In genomic region chr8:104022691-104023509, GRCm38 (mm10) we compare ENCODE assay signal across 8 mouse cellular contexts.
DNase-seq lines count a peak whose midpoint lies in the region; ATAC-seq lines count a peak whose summit lies in the region.

No protein-coding gene starts in this region.

- no peaks in the 10 kb centered on the region for H3K9me3 ChIP-seq in hindbrain, embryonic 12.5 days (replicated peaks)
- H3K9me3 ChIP-seq in hindbrain, embryonic 14.5 days (ENCODE audit: control insufficient read depth, low read length), result no peaks in the 10 kb centered on the region
- H3K9me3 ChIP-seq in embryonic facial prominence, embryonic 13.5 days, result no peaks in the 10 kb centered on the region
- no peaks in the 10 kb centered on the region for H3K9me3 ChIP-seq in heart, embryonic 14.5 days (ENCODE audit: control insufficient read depth, low read length)
- no peaks in the 10 kb centered on the region for H3K9me3 ChIP-seq in lung, embryonic 16.5 days (ENCODE audit: control insufficient read depth, low read length)
- no peaks in the 10 kb centered on the region for H3K9me3 ChIP-seq in forebrain, embryonic 13.5 days (replicated peaks)

- no peak for ATAC-seq in hindbrain, embryonic 12.5 days (ENCODE audit: low FRiP score)
- ATAC-seq in hindbrain, embryonic 14.5 days (ENCODE audit: low FRiP score), result no peak
- peak; percentile 91 for ATAC-seq in embryonic facial prominence, embryonic 13.5 days (ENCODE audit: insufficient number of reproducible peaks, insufficient read depth, low FRiP score, low TSS enrichment, low read depth)
- peak; percentile 32; the same call in 1 of the 2 replicates for ATAC-seq in heart, embryonic 14.5 days (ENCODE audit: insufficient number of reproducible peaks, insufficient read depth, low FRiP score, low read depth)
- peak; percentile 84 for ATAC-seq in lung, embryonic 16.5 days (ENCODE audit: low read depth)
- no peak for ATAC-seq in forebrain, embryonic 13.5 days

- H3K4me2 ChIP-seq in hindbrain, embryonic 12.5 days (replicated peaks), result no peak overlapping the region
- no peak overlapping the region for H3K4me2 ChIP-seq in hindbrain, embryonic 14.5 days (replicated peaks)
- H3K4me2 ChIP-seq in embryonic facial prominence, embryonic 13.5 days, result 0 out of 2 replicates have a peak overlapping the region, but pooled peaks have one; percentile 9
- H3K4me2 ChIP-seq in heart, embryonic 14.5 days (ENCODE audit: low read length), result no peak overlapping the region
- H3K4me2 ChIP-seq in lung, embryonic 16.5 days (ENCODE audit: low read depth, low read length), result no peak overlapping the region
- no peak overlapping the region for H3K4me2 ChIP-seq in forebrain, embryonic 13.5 days

- H3K4me3 ChIP-seq in hindbrain, embryonic 12.5 days, result no peak overlapping the region
- H3K4me3 ChIP-seq in hindbrain, embryonic 14.5 days (replicated peaks; ENCODE audit: low read length), result no peak overlapping the region
- H3K4me3 ChIP-seq in embryonic facial prominence, embryonic 13.5 days, result no peak overlapping the region
- H3K4me3 ChIP-seq in heart, embryonic 14.5 days (ENCODE audit: control insufficient read depth in 1 of 2, insufficient read depth in 1 of 2, low read depth in 1 of 2, low read length in 2 of 2), result no peak overlapping the region
- H3K4me3 ChIP-seq in lung, embryonic 16.5 days (ENCODE audit: low read length), result no peak overlapping the region
- H3K4me3 ChIP-seq in forebrain, embryonic 13.5 days, result no peak overlapping the region

- no peak for DNase-seq in hindbrain, embryonic 14.5 days (ENCODE audit: low spot score)
- DNase-seq in adrenal gland, adult 2 months, result no peak
- DNase-seq in adrenal gland, postnatal 10 days, result no peak

- H3K4me1 ChIP-seq in hindbrain, embryonic 12.5 days, result no peaks in the 10 kb centered on the region
- H3K4me1 ChIP-seq in hindbrain, embryonic 14.5 days (replicated peaks; ENCODE audit: control insufficient read depth, insufficient read depth, low read length), result no peaks in the 10 kb centered on the region
- peaks cover 51% of the 10 kb centered on the region for H3K4me1 ChIP-seq in embryonic facial prominence, embryonic 13.5 days
- H3K4me1 ChIP-seq in heart, embryonic 14.5 days (ENCODE audit: control insufficient read depth in 2 of 2, insufficient read depth in 2 of 2, low read length in 2 of 2), result peaks cover 7 to 8% of the 10 kb centered on the region in 2 experiments; a peak in 1 of 4 replicates
- H3K4me1 ChIP-seq in lung, embryonic 16.5 days (replicated peaks; ENCODE audit: control insufficient read depth, insufficient read depth, low read length), result peaks cover 5% of the 10 kb centered on the region; the same call in 1 of the 2 replicates
- H3K4me1 ChIP-seq in forebrain, embryonic 13.5 days, result no peaks in the 10 kb centered on the region

- no peak overlapping the region for H3K9ac ChIP-seq in hindbrain, embryonic 12.5 days
- no peak overlapping the region for H3K9ac ChIP-seq in hindbrain, embryonic 14.5 days
- H3K9ac ChIP-seq in embryonic facial prominence, embryonic 13.5 days, result peak overlapping the region; percentile 46; the same call in 1 of the 2 replicates
- no peak overlapping the region for H3K9ac ChIP-seq in heart, embryonic 14.5 days (ENCODE audit: low read length)
- H3K9ac ChIP-seq in lung, embryonic 16.5 days (ENCODE audit: low read length), result no peak overlapping the region
- H3K9ac ChIP-seq in forebrain, embryonic 13.5 days, result no peak overlapping the region

- H3K27me3 ChIP-seq in hindbrain, embryonic 12.5 days, result no peaks in the 10 kb centered on the region
- H3K27me3 ChIP-seq in hindbrain, embryonic 14.5 days (ENCODE audit: control insufficient read depth, insufficient read depth, low read length), result no peaks in the 10 kb centered on the region
- no peaks in the 10 kb centered on the region for H3K27me3 ChIP-seq in embryonic facial prominence, embryonic 13.5 days
- H3K27me3 ChIP-seq in heart, embryonic 14.5 days (ENCODE audit: control insufficient read depth, insufficient read depth, low read length), result no peaks in the 10 kb centered on the region
- H3K27me3 ChIP-seq in lung, embryonic 16.5 days (ENCODE audit: control insufficient read depth, insufficient read depth, low read depth, low read length), result no peaks in the 10 kb centered on the region
- H3K27me3 ChIP-seq in forebrain, embryonic 13.5 days, result no peaks in the 10 kb centered on the region

- WGBS in hindbrain, embryonic 12.5 days, result 58% methylated on average over 9 of the region's 9 CpGs
- 64% methylated on average over 9 of the region's 9 CpGs for WGBS in hindbrain, embryonic 14.5 days
- WGBS in embryonic facial prominence, embryonic 13.5 days, result 22% methylated on average over 9 of the region's 9 CpGs
- 45% methylated on average over 9 of the region's 9 CpGs for WGBS in heart, embryonic 14.5 days
- WGBS in lung, embryonic 16.5 days, result 33% methylated on average over 9 of the region's 9 CpGs
- 70% methylated on average over 9 of the region's 9 CpGs for WGBS in forebrain, embryonic 13.5 days

- H3K36me3 ChIP-seq in hindbrain, embryonic 12.5 days, result no peaks in the 10 kb centered on the region
- no peaks in the 10 kb centered on the region for H3K36me3 ChIP-seq in hindbrain, embryonic 14.5 days (replicated peaks; ENCODE audit: control insufficient read depth, insufficient read depth)
- H3K36me3 ChIP-seq in embryonic facial prominence, embryonic 13.5 days, result no peaks in the 10 kb centered on the region
- H3K36me3 ChIP-seq in heart, embryonic 14.5 days (ENCODE audit: control insufficient read depth, insufficient read depth, low read length), result no peaks in the 10 kb centered on the region
- no peaks in the 10 kb centered on the region for H3K36me3 ChIP-seq in lung, embryonic 16.5 days (ENCODE audit: control insufficient read depth, insufficient read depth, low read length)
- no peaks in the 10 kb centered on the region for H3K36me3 ChIP-seq in forebrain, embryonic 13.5 days (ENCODE audit: poor library complexity, severe bottlenecking)

- H3K27ac ChIP-seq in hindbrain, embryonic 12.5 days, result peak overlapping the region; percentile 35; the same call in 1 of the 2 replicates
- no peak overlapping the region for H3K27ac ChIP-seq in hindbrain, embryonic 14.5 days
- H3K27ac ChIP-seq in embryonic facial prominence, embryonic 13.5 days, result peak overlapping the region; percentile 95
- peak overlapping the region; percentile 42 to 46; a peak in 3 of 4 replicates for H3K27ac ChIP-seq in heart, embryonic 14.5 days (replicated peaks in 1 of 2; ENCODE audit: control insufficient read depth in 1 of 2, insufficient read depth in 1 of 2, low read depth in 2 of 2, low read length in 2 of 2)
- H3K27ac ChIP-seq in lung, embryonic 16.5 days (ENCODE audit: low read length), result peak overlapping the region; percentile 77
- H3K27ac ChIP-seq in forebrain, embryonic 13.5 days, result no peak overlapping the region

Comparison
In these comparisons a context has a peak if more than half of its experiments do, and no peak if none do; other contexts are left out.
1. H3K27ac ChIP-seq: peak in hindbrain, embryonic 12.5 days (single experiment), embryonic facial prominence, embryonic 13.5 days (single experiment), heart, embryonic 14.5 days (2 of 2) and lung, embryonic 16.5 days (single experiment); none in hindbrain, embryonic 14.5 days (single experiment) and forebrain, embryonic 13.5 days (single experiment).
2. ATAC-seq: peak in embryonic facial prominence, embryonic 13.5 days (single experiment), heart, embryonic 14.5 days (single experiment) and lung, embryonic 16.5 days (single experiment); none in hindbrain, embryonic 12.5 days (single experiment), hindbrain, embryonic 14.5 days (single experiment) and forebrain, embryonic 13.5 days (single experiment).